Mouse (Mus musculus): ENCODE results near the gene Gm37240. TPM values are rescaled to one million over a fixed set of nuclear protein-coding genes. Genes with fewer than 3 reads are reported as not detected.

Gene Gm37240
- polyA plus RNA-seq, 1 experiment from 2014 or later: 3.3 TPM

DNA sequence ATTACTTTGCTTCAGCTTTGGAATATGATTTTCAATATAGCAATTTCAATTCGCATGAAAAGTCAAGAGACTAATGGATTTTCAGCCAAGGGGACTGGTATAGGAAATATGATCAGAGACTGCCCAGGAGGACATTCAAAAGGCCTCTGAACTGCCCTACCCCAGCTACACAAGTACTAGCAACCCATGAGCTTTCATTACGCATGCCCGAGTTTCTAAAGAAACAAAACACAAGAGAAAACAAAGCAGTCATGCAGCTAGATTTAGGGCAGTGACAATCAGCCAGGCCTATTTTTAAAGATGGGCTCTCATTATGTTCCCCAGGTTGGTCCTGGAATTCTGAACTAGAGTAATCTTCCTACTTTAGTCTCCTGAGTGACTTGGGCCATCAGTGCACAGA lies 354.9 kb downstream of the Gm37240 start:
- no peak overlapping the region for H3K4me2 ChIP-seq (replicated peaks; ENCODE audit: low read depth)
- no peak overlapping the region for H3K27ac ChIP-seq (ENCODE audit: low read depth, low read length)
- TF ChIP-seq CTCF (IDR thresholded peaks at IDR 0.05; ENCODE audit: low read depth): no peak
- H3K27me3 ChIP-seq (replicated peaks; ENCODE audit: control insufficient read depth, insufficient read depth, low read length): no peaks in the 10 kb centered on the region
- no peak overlapping the region for H3K9ac ChIP-seq (ENCODE audit: low read depth, low read length)
- no peak overlapping the region for H3K4me3 ChIP-seq (ENCODE audit: low read depth, low read length)
- no peak for ATAC-seq
- WGBS: 86% methylated on average over 3 of the region's 3 CpGs
- H3K9me3 ChIP-seq (ENCODE audit: control insufficient read depth): no peaks in the 10 kb centered on the region
- no peaks in the 10 kb centered on the region for H3K4me1 ChIP-seq (replicated peaks; ENCODE audit: control insufficient read depth, insufficient read depth, low read length)
- H3K36me3 ChIP-seq (ENCODE audit: control insufficient read depth, insufficient read depth): no peaks in the 10 kb centered on the region

DNA sequence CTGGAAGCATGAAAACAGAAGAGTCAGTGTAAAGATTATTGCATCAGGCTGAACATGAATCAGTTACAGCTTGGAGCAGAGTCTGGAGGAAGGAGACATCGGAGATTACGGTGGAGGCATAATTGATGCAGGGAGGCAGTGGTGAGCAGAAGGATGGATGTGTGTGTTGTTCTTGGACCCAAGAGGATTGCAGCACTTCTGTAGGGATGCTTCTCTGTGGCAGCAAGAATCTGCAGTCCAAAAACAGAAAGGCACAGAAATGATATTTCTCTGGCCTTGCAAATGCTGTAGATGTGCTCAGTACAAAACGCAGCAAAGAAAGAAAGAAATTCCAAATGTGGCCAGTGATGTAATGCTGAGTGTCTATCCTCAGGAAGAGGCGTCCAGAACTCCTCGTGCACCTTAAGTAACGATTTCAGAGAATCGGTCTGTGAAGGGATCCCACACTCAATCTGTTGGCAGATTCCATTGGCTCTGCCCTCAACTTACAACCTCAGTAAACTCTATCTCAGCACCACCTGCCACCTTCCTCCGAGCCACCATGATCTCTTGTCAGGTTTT lies 356.6 kb downstream of the Gm37240 start:
- no peak overlapping the region for H3K9ac ChIP-seq (ENCODE audit: low read depth, low read length)
- no peak for TF ChIP-seq CTCF (IDR thresholded peaks at IDR 0.05; ENCODE audit: low read depth)
- no peak overlapping the region for H3K4me3 ChIP-seq (ENCODE audit: low read depth, low read length)
- H3K9me3 ChIP-seq (ENCODE audit: control insufficient read depth): no peaks in the 10 kb centered on the region
- ATAC-seq: no peak
- no peak overlapping the region for H3K4me2 ChIP-seq (replicated peaks; ENCODE audit: low read depth)
- H3K27me3 ChIP-seq (replicated peaks; ENCODE audit: control insufficient read depth, insufficient read depth, low read length): no peaks in the 10 kb centered on the region
- no peak overlapping the region for H3K27ac ChIP-seq (ENCODE audit: low read depth, low read length)
- no peaks in the 10 kb centered on the region for H3K4me1 ChIP-seq (replicated peaks; ENCODE audit: control insufficient read depth, insufficient read depth, low read length)
- no peaks in the 10 kb centered on the region for H3K36me3 ChIP-seq (ENCODE audit: control insufficient read depth, insufficient read depth)
- 87% methylated on average over 8 of the region's 8 CpGs for WGBS

DNA sequence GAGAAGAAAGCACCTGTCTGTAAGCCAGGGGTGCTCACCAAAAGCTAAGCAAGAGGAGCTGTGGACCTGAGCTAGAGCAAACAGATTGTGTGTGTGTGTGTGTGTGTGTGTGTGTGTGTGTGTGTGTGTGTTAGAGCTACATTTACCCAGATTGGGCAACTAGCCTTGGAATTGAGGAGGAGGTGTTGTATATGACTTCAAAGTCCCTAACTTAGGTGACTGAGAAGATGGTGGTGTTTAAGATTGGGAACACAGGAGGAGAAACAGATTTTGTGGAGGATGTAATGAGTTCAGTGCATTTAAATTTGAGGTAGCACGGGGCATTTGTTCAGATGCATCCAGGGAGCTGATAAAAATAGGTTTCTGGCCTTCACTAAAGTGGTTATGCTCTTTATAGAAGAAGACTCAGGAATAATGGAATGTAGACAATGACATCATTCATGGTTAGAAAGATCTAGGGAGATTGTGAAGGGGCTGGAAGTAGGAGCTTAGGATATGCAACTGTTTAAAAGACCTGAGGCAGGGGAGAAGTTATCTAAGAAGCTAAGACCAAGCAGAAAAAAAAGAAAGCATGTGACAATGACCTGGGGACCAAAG lies 365.9 kb downstream of the Gm37240 start:
- no peak for ATAC-seq
- no peak for TF ChIP-seq CTCF (IDR thresholded peaks at IDR 0.05; ENCODE audit: low read depth)
- WGBS: 74% methylated on average over 1 of the region's 1 CpGs

DNA sequence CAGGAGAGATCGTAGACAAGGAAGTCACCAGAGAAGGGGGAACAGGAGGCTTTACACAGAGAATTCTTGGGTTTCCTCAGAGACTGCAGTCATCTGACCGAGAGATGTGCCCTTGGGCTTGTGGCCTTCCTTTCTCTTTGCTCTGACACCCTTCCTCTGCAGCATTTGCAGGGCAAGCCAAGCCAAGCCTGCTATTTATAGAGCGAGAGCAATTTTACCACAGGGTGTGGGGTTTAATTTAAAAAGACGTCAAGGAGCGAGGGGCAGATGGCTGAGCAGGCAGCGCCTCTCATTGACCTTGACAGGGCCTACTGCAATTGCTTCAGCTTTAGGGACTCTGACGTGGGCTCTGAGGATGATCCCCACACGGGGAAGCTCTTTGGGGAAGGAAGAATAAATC lies 368.6 kb downstream of the Gm37240 start:
- Histone ChIP-seq H3K9me3 (ENCODE audit: control insufficient read depth) (no peaks in the 10 kb centered on the region), H3K36me3 (ENCODE audit: control insufficient read depth, insufficient read depth) (no peaks in the 10 kb centered on the region), H3K4me3 (ENCODE audit: low read depth, low read length) (no peak overlapping the region), H3K9ac (ENCODE audit: low read depth, low read length) (no peak overlapping the region), H3K4me1 (replicated peaks; ENCODE audit: control insufficient read depth, insufficient read depth, low read length) (no peaks in the 10 kb centered on the region), H3K27ac (ENCODE audit: low read depth, low read length) (no peak overlapping the region), H3K27me3 (replicated peaks; ENCODE audit: control insufficient read depth, insufficient read depth, low read length) (peaks cover 44% of the 10 kb centered on the region), H3K4me2 (replicated peaks; ENCODE audit: low read depth) (no peak overlapping the region)
- no peak for TF ChIP-seq CTCF (IDR thresholded peaks at IDR 0.05; ENCODE audit: low read depth)
- ATAC-seq: no peak
- WGBS: 60% methylated on average over 8 of the region's 8 CpGs

More for the DNA sequence above, 365.9 kb downstream of the Gm37240 start:
- Histone ChIP-seq H3K27ac (ENCODE audit: low read depth, low read length) (no peak overlapping the region), H3K9me3 (ENCODE audit: control insufficient read depth) (no peaks in the 10 kb centered on the region), H3K4me3 (ENCODE audit: low read depth, low read length) (no peak overlapping the region), H3K36me3 (ENCODE audit: control insufficient read depth, insufficient read depth) (no peaks in the 10 kb centered on the region), H3K4me2 (replicated peaks; ENCODE audit: low read depth) (no peak overlapping the region), H3K27me3 (replicated peaks; ENCODE audit: control insufficient read depth, insufficient read depth, low read length) (peaks cover 23% of the 10 kb centered on the region; the same call in 1 of the 2 replicates), H3K4me1 (replicated peaks; ENCODE audit: control insufficient read depth, insufficient read depth, low read length) (no peaks in the 10 kb centered on the region), H3K9ac (ENCODE audit: low read depth, low read length) (no peak overlapping the region)

DNA sequence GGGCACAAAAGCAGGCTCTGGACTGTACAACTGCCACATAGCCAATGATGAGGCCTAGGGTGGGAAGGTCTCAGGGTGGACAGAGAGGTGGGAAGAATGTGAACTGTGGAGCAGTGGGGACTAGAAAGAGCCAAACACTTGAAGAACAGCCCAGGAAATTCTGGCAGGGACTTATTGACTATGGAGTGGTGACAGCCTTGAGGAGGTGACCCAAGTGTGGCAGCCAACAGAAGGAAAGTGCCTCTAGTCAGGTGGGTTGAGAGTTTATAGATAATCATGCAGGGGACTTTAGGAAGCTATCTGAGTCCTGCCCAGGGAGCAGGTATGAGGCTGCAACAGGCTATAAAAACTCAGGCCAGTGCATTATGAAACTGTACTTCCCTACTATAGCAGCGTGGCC lies 369.2 kb downstream of the Gm37240 start:
- no peak overlapping the region for H3K9ac ChIP-seq (ENCODE audit: low read depth, low read length)
- H3K4me1 ChIP-seq (replicated peaks; ENCODE audit: control insufficient read depth, insufficient read depth, low read length): no peaks in the 10 kb centered on the region
- no peaks in the 10 kb centered on the region for H3K9me3 ChIP-seq (ENCODE audit: control insufficient read depth)
- no peak overlapping the region for H3K27ac ChIP-seq (ENCODE audit: low read depth, low read length)
- no peaks in the 10 kb centered on the region for H3K36me3 ChIP-seq (ENCODE audit: control insufficient read depth, insufficient read depth)
- ATAC-seq: no peak
- H3K4me2 ChIP-seq (replicated peaks; ENCODE audit: low read depth): no peak overlapping the region
- 49% methylated on average over 1 of the region's 1 CpGs for WGBS
- H3K27me3 ChIP-seq (replicated peaks; ENCODE audit: control insufficient read depth, insufficient read depth, low read length): peaks cover 44% of the 10 kb centered on the region
- H3K4me3 ChIP-seq (ENCODE audit: low read depth, low read length): no peak overlapping the region
- TF ChIP-seq CTCF (IDR thresholded peaks at IDR 0.05; ENCODE audit: low read depth): no peak

DNA sequence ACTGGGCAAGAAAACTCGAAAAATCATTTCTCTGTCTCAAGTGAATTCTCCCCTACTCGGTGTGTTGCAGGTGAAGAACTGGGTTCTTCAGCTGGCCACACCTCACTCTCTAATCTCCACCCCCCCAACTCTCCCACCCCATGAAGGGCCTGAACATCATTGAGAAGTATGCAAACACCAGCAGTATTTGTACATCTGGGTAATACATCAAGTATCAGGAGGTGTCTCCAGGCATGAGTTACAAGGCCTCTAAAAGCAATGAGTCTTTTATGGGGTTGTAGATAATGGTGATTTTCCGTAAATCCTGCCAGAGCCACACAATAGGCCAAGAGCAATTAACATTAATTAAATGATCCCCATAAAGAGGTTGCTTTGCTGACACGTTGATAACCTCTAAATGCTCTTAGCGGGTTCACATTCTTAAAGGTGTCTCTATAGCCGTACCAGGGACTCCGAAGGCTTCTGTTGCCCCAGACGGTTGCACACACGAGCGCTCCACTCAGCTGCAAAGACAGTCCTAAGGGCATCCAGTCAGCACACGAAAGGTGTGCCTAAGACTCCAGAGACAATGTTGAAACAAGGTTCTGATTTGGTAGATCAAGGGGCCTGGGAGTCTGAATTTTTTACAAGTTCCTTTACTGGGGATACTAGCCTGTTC lies 370.4 kb downstream of the Gm37240 start:
- no peak overlapping the region for H3K9ac ChIP-seq (ENCODE audit: low read depth, low read length)
- 26% methylated on average over 11 of the region's 11 CpGs for WGBS
- no peak overlapping the region for H3K27ac ChIP-seq (ENCODE audit: low read depth, low read length)
- H3K9me3 ChIP-seq (ENCODE audit: control insufficient read depth): no peaks in the 10 kb centered on the region
- H3K4me1 ChIP-seq (replicated peaks; ENCODE audit: control insufficient read depth, insufficient read depth, low read length): no peaks in the 10 kb centered on the region
- TF ChIP-seq CTCF (IDR thresholded peaks at IDR 0.05; ENCODE audit: low read depth): no peak
- no peaks in the 10 kb centered on the region for H3K36me3 ChIP-seq (ENCODE audit: control insufficient read depth, insufficient read depth)
- peaks cover 44% of the 10 kb centered on the region for H3K27me3 ChIP-seq (replicated peaks; ENCODE audit: control insufficient read depth, insufficient read depth, low read length)
- no peak overlapping the region for H3K4me2 ChIP-seq (replicated peaks; ENCODE audit: low read depth)
- ATAC-seq: 0 out of 2 replicates have a peak, but pooled peaks have one; percentile 41
- no peak overlapping the region for H3K4me3 ChIP-seq (ENCODE audit: low read depth, low read length)

Data from intestine, postnatal 0 days (tissue).